Mouse (Mus musculus) hindbrain, embryonic 12.5 days (tissue): ENCODE data around the gene Hc. TPM values are rescaled to one million over a fixed set of nuclear protein-coding genes. Genes with fewer than 3 reads are reported as not detected.

Experiments used
- ATAC-seq: fragments of 200-750 bp; cut with Nextera tagmentation; 2 replicates; pipeline ENCODE4 v1.8.0; 2017; ENCODE audit warnings: moderate TSS enrichment; ENCODE audit not compliant: low FRiP score
- H3K27ac ChIP-seq: fragments of 300-500 bp; sonication (generic); 2 replicates; pipeline ENCODE4 v1.5.1; 2016; ENCODE audit warnings: mild to moderate bottlenecking
- H3K27me3 ChIP-seq: fragments of 300-500 bp; sonication (generic); 2 replicates; pipeline ENCODE4 v1.6.1; 2016; ENCODE audit warnings: mild to moderate bottlenecking
- H3K36me3 ChIP-seq: fragments of 300-500 bp; sonication (generic); 2 replicates; pipeline ENCODE4 v1.6.1; 2016; ENCODE audit warnings: mild to moderate bottlenecking
- H3K4me1 ChIP-seq: fragments of 300-500 bp; sonication (generic); 2 replicates; pipeline ENCODE4 v1.6.1; 2016
- H3K4me2 ChIP-seq: fragments of 300-500 bp; sonication (generic); replicated peaks from 2 replicates; pipeline ENCODE4 v1.6.1; 2016; ENCODE audit warnings: mild to moderate bottlenecking
- H3K4me3 ChIP-seq: fragments of 300-500 bp; sonication (generic); 2 replicates; pipeline ENCODE4 v1.5.1; 2016; ENCODE audit warnings: mild to moderate bottlenecking
- H3K9ac ChIP-seq: fragments of 300-500 bp; sonication (generic); 2 replicates; pipeline ENCODE4 v1.6.1; 2016; ENCODE audit warnings: mild to moderate bottlenecking, moderate library complexity
- H3K9me3 ChIP-seq: fragments of 300-500 bp; sonication (generic); replicated peaks from 2 replicates; pipeline ENCODE4 v1.6.1; 2016; ENCODE audit warnings: mild to moderate bottlenecking
- WGBS: fragments of 180-500 bp; shearing (Covaris S2); methylation state at CpG from one replicate; pipeline ENCODE4 v1.1.7; 2016; 5-methylcytosine and 5-hydroxymethylcytosine counted together
- polyA plus RNA-seq: library from polyadenylated mRNA; unstranded; fragments of >200 nt; fragmentation: Nextera tagmentation; extraction: Ambion mirVana; gene quantifications from 2 replicates; pipeline ENCODE4 v1.2.1, GENCODE M21; 2016

Hc gene
- polyA plus RNA-seq, 1 experiment from 2014 or later: 0.14 TPM

DNA sequence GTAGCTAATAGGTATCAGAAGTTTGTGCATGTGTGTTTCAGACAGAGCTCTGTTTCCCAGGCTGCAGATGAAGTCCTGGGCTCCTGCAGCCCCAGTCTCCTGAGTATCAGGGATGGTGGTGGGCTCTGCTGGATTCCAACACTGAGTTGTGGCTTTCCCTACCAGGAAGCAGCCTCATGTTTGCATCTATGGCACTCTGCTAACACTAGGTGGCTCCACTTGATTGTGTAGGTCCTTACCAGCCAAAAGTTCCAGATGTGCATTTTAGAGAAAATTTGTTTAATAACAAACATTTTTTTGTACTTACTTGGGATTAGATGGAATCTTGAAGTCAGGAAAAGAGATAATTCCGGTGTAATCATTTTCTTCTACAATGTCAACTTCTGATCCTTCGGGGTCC lies 16.3 kb downstream of the Hc start:
- Histone ChIP-seq H3K27ac (no peak overlapping the region), H3K4me1 (no peaks in the 10 kb centered on the region), H3K9ac (no peak overlapping the region), H3K9me3 (peaks cover 5% of the 10 kb centered on the region; the same call in 1 of the 2 replicates), H3K4me3 (no peak overlapping the region), H3K27me3 (no peaks in the 10 kb centered on the region), H3K36me3 (no peaks in the 10 kb centered on the region), H3K4me2 (no peak overlapping the region)
- 73% methylated on average over 2 of the region's 2 CpGs for WGBS
- ATAC-seq: no peak

DNA sequence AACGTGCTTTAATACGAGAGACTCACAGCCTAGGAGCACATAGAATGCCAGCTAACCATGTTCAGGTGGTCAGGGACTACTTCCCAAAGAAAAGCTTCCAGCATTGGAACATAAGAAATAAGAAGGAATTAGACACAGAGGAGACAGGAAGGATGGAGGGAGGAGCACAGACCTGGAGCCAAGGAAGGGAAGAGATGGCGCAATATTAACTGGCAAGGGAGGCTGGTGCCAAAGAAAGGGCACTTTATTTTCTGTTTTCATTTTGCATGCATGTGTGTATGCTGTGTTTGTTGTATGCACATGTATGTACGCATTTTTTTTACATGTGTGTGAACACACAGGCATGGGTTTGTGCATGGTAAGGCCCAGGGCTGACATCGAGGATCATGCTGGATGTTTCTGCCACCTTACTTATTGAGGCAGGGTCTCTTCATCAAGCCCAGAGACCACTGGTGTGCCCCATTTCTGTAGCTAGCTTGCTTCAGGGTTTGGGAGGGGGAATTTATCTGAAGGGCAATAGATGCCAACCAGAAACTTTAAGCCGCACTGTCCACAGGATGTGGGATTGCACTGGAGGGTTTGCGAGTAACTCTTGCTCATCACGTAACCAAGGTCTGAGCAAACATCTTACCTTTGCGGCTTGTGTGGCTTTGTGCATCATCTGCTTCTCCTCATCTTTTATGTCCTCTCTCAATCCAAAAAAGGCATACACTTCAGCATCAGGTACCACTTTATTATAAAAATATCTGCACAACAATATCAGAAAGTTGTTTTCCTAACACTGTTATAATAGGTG lies 22.5 kb downstream of the Hc start:
- no peak overlapping the region for H3K9ac ChIP-seq
- H3K27ac ChIP-seq: no peak overlapping the region
- WGBS: 91% methylated on average over 9 of the region's 9 CpGs
- no peaks in the 10 kb centered on the region for H3K27me3 ChIP-seq
- ATAC-seq: no peak
- H3K4me3 ChIP-seq: no peak overlapping the region
- H3K4me1 ChIP-seq: no peaks in the 10 kb centered on the region
- H3K4me2 ChIP-seq: no peak overlapping the region
- no peaks in the 10 kb centered on the region for H3K36me3 ChIP-seq
- H3K9me3 ChIP-seq: peaks cover 5% of the 10 kb centered on the region; the same call in 1 of the 2 replicates

DNA sequence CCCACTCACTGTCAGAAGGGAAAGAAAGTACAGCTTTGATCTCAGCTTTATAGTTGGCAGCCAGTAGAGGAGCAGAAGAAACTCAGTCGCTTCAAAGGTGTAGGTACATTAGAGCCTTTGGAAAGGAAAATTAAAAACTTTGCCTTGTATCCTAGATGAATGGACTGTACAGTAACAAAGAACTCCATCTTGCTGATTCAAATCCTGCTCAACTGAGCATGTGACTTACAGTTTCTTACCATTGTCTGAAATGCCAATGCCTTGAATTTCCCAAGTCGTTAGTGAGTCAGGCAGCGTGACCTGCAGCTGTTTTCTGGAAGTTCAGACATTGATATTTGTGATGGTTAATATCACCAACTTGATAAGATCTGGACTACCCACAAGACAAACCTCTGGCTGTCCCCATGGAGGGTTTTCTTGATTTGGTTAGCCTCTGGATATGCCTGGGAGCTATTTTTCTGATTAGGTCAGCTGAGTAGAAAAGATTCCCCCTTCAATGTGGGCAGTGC lies 36.5 kb downstream of the Hc start:
- ATAC-seq: no peak

DNA sequence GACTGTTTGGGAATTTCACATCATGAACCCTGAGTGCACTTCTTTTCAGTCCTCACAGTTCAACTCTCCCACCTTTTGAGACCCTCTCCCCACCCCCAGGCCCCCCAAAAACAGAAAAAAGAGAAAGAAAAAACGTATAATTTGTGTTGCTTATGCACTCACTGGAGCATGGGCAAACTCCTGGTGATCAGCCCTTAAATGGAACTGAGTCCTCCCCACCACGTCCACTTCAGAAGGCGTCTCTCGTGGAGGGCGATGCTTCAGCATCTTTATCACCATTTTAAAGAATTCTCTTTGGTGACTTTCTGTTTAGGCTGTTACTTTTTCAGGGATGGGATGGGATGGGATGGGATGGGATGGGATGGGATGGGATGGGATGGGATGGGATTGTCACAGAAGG lies 39.4 kb downstream of the Hc start:
- Histone ChIP-seq H3K27ac (no peak overlapping the region), H3K9ac (no peak overlapping the region), H3K36me3 (no peaks in the 10 kb centered on the region), H3K4me1 (no peaks in the 10 kb centered on the region), H3K4me2 (no peak overlapping the region), H3K27me3 (no peaks in the 10 kb centered on the region), H3K9me3 (no peaks in the 10 kb centered on the region), H3K4me3 (no peak overlapping the region)
- WGBS: 87% methylated on average over 5 of the region's 5 CpGs
- no peak for ATAC-seq

More for the DNA sequence above, 36.5 kb downstream of the Hc start:
- Histone ChIP-seq H3K9ac (no peak overlapping the region), H3K27ac (no peak overlapping the region), H3K4me1 (no peaks in the 10 kb centered on the region), H3K9me3 (no peaks in the 10 kb centered on the region), H3K4me3 (no peak overlapping the region), H3K27me3 (no peaks in the 10 kb centered on the region), H3K4me2 (no peak overlapping the region), H3K36me3 (no peaks in the 10 kb centered on the region)
- WGBS: 85% methylated on average over 3 of the region's 3 CpGs

DNA sequence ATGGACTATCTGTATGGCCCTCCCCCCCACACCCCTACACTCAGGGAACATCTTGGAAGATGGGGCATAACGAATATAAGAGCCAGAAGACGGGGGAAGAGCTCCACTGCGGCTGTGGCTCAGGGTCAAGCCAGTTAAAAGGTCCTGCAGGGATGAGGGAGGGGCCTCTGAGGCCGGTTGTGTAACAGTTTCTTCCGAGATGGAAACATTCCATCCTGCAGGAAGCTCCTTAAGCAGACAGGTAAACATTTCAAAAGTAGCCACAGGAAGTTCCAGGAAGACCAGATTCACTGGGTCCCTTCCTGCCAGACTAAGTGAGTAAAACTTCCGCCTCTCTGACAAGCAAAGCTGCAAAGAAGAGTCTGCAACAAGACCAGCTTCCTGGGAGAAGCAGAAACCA lies 45.4 kb downstream of the Hc start:
- Histone ChIP-seq H3K4me1 (no peaks in the 10 kb centered on the region), H3K4me3 (no peak overlapping the region), H3K9me3 (no peaks in the 10 kb centered on the region), H3K27me3 (no peaks in the 10 kb centered on the region), H3K27ac (no peak overlapping the region), H3K36me3 (no peaks in the 10 kb centered on the region), H3K4me2 (no peak overlapping the region), H3K9ac (no peak overlapping the region)
- WGBS: 49% methylated on average over 6 of the region's 6 CpGs
- no peak for ATAC-seq

DNA sequence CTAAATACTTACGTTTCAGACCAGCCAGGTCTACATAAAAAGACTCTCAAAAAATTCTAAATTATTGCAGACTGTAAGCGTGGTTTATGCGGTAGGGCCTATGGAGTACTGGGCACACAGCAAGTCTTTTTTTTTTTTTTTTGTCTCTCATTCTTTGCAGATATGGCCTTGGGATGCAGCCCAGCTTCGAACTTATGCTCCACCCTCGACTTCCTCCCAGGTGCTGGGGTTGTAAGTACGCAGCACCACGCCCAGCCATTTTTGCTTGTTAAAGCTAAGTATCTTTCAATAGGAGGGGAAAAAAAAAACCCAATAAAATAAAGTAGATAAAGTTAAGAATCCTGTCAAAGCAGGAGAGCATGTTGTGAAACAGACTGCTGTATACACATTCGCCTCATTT lies 49.6 kb downstream of the Hc start:
- no peaks in the 10 kb centered on the region for H3K36me3 ChIP-seq
- no peak overlapping the region for H3K27ac ChIP-seq
- H3K4me2 ChIP-seq: no peak overlapping the region
- no peak for ATAC-seq
- WGBS: 88% methylated on average over 8 of the region's 8 CpGs
- no peak overlapping the region for H3K4me3 ChIP-seq
- H3K9ac ChIP-seq: no peak overlapping the region
- H3K27me3 ChIP-seq: no peaks in the 10 kb centered on the region
- no peaks in the 10 kb centered on the region for H3K9me3 ChIP-seq
- H3K4me1 ChIP-seq: no peaks in the 10 kb centered on the region

DNA sequence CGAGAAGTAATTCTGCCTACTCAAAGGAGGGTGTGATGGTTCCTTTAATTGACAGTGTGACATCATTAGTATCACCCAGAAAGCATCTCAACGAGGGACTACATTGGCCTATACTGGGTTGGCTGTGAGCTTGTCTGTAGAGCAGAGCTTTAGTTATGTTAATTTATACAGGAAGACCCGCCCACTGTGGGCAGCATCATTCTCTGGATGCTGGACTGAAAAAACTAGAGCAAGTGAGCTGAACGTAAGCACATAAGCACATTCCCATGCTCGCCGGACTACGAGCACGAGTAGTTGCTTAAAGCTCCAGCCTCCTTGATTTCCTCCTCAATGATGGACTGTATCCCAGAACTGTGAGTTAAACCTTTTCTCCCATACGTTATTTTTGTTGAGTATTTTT lies 62.3 kb downstream of the Hc start:
- ATAC-seq: no peak
- Histone ChIP-seq H3K4me3 (no peak overlapping the region), H3K4me2 (no peak overlapping the region), H3K36me3 (no peaks in the 10 kb centered on the region), H3K27me3 (no peaks in the 10 kb centered on the region), H3K9me3 (no peaks in the 10 kb centered on the region), H3K9ac (no peak overlapping the region), H3K27ac (no peak overlapping the region), H3K4me1 (peaks cover 2% of the 10 kb centered on the region)
- 82% methylated on average over 9 of the region's 9 CpGs for WGBS

DNA sequence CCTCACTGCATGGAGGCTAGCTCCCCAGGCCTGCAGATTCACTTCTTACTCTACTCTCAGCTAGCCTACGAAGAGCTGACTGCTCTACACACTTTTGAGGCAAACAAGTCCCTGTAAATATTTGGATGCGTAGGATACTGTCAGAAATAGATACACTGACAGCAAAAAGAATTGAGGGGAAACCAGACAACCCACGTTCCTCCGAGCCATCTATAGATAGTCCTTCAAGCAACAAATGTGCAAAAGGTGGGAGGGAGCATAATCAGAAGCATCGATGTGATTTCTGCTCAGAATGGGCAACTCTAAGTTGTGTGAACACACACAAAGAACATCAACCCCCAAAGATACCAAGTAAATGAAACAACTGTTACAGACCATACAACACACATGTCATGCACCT lies 64.7 kb downstream of the Hc start:
- H3K4me1 ChIP-seq: peaks cover 15% of the 10 kb centered on the region
- 85% methylated on average over 5 of the region's 5 CpGs for WGBS
- H3K9me3 ChIP-seq: no peaks in the 10 kb centered on the region
- no peak overlapping the region for H3K9ac ChIP-seq
- no peak overlapping the region for H3K4me3 ChIP-seq
- no peak for ATAC-seq
- no peak overlapping the region for H3K27ac ChIP-seq
- no peaks in the 10 kb centered on the region for H3K36me3 ChIP-seq
- H3K4me2 ChIP-seq: no peak overlapping the region
- no peaks in the 10 kb centered on the region for H3K27me3 ChIP-seq

DNA sequence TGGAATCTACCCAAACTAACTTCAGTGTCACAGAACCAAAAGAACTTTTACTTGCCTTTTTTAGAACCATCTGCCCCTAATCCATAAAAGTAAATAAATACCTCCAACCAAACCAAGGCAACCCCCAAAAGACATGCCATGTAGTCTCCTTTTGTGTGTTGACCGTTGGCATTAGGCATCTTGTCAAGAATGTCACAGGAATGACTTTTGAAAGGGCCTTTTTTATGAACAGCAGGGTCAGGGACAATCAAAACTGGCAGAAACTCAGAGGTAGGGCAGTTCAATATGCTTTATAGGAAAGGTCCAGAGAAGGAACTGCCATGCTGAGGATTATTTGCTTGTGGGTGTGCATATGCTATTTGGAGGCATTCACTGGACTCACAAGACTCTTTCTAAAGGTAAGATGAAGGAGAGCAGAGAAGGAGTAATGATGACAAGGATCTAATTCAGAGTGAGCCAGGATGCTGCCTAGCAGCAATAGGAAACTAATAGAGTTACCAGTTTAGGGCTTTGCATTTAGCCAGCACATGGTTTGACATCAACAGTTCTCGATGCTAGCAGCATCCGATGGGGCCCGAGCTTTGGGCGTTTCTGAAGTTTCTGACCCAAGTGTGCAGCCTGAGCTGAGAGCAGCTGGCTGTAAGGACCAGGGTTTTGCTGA lies 67.4 kb downstream of the Hc start:
- H3K9me3 ChIP-seq: no peaks in the 10 kb centered on the region
- WGBS: 66% methylated on average over 5 of the region's 5 CpGs
- H3K4me1 ChIP-seq: peaks cover 15% of the 10 kb centered on the region
- peak overlapping the region; percentile 17; the same call in 1 of the 2 replicates for H3K4me2 ChIP-seq
- 0 out of 2 replicates have a peak, but pooled peaks have one; percentile 22 for ATAC-seq
- H3K4me3 ChIP-seq: no peak overlapping the region
- H3K36me3 ChIP-seq: no peaks in the 10 kb centered on the region
- peak overlapping the region; percentile 65 for H3K27ac ChIP-seq
- H3K27me3 ChIP-seq: no peaks in the 10 kb centered on the region
- no peak overlapping the region for H3K9ac ChIP-seq

DNA sequence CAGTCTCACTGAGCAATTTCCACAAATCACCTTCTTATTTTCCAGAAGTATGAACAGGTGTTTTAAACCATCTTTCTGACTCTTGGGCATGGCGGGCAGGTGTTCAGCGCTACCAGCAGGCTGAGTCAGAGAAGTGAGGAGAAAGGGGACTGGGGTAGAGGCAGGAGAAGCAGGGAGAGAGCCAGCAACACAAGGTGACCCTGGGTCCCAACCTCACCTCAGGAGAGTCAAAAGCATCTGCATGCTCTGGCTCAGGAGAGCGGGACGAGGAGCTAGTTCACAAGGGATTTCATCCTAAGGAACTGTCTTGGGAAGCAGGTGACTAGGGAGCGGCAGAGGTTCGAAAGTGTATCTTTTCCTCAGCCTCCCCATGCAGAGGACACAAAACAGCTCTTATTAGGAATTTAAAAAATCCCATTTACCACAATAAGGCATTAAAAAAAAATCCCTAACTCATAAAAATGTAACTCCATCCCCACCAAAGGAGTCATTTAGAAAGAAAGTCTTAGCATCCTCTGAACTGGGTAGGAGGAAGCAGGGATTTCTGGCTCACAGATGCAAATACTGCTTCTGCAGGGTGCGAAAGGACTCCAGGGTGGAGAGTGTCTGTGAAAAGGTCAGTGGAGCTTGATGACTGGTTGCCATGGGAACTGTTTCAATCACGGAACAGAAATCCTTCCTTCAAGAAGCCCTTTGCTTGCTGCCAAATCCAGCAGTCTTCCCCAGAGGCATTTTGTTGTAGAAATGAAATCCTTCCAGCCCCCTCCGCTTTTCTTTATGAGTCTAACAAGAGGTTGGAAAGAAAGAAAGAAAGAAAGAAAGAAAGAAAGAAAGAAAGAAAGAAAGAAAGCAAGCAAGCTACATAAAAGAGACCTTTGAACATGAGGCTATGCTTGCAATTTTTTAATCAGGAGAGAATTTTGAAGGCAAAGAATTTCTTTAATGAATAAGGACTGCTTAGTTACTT lies 68.2 kb downstream of the Hc start:
- H3K4me1 ChIP-seq: peaks cover 15% of the 10 kb centered on the region
- peak; percentile 78 for ATAC-seq
- H3K9ac ChIP-seq: no peak overlapping the region
- whole genome bisulfite sequencing: 11% methylated on average over 9 of the region's 9 CpGs
- H3K27me3 ChIP-seq: no peaks in the 10 kb centered on the region
- no peak overlapping the region for H3K4me3 ChIP-seq
- peak overlapping the region; percentile 68 for H3K27ac ChIP-seq
- no peaks in the 10 kb centered on the region for H3K36me3 ChIP-seq
- H3K9me3 ChIP-seq: no peaks in the 10 kb centered on the region
- peak overlapping the region; percentile 17 for H3K4me2 ChIP-seq

DNA sequence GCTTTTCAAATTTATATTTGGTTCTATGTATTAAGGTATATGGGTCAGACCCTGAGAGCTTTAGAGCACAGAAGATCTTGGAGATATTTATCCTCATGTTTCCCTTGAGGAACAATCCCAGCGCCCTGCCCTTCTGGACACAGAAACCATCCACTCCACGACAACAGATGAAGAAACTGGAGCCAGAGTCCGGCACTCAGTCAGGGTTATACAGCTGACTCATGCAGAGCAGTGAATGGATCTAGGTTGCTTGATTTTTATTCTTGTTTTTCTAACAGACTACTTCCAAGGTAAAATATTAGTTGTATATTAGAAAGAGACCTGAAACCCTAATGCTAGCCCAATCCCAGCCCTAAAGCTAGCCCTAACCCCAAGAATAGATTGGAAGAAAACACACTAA lies 69.3 kb downstream of the Hc start:
- Histone ChIP-seq H3K36me3 (no peaks in the 10 kb centered on the region), H3K9me3 (no peaks in the 10 kb centered on the region)
- 76% methylated on average over 3 of the region's 3 CpGs for WGBS

DNA sequence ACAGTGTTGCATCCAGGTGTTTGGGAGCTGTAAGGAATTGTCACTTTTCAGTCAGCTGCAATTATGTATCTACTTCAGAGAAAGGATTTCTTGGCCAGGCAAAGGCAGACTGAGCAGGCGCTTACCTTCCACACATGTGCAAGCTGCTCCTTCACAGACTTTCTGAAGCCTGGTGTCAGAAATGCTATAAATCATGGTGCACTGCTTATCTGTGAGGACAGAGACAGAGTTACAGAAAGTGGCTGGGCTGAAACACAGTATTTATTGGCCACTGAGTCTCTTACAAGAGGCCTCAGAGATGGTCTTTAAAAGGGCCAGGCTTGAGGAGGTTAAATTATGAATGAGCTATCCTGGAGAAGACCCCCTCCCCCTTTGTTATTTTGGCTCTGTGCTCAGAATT lies 71.5 kb downstream of the Hc start:
- Histone ChIP-seq H3K4me3 (no peak overlapping the region), H3K9ac (no peak overlapping the region), H3K36me3 (no peaks in the 10 kb centered on the region), H3K27me3 (no peaks in the 10 kb centered on the region), H3K27ac (no peak overlapping the region), H3K4me2 (no peak overlapping the region), H3K9me3 (no peaks in the 10 kb centered on the region), H3K4me1 (peaks cover 15% of the 10 kb centered on the region)
- WGBS: 81% methylated on average over 1 of the region's 1 CpGs
- ATAC-seq: no peak

More for the DNA sequence above, 69.3 kb downstream of the Hc start:
- Histone ChIP-seq H3K4me2 (no peak overlapping the region), H3K4me3 (no peak overlapping the region), H3K27me3 (no peaks in the 10 kb centered on the region), H3K9ac (no peak overlapping the region), H3K4me1 (peaks cover 15% of the 10 kb centered on the region), H3K27ac (no peak overlapping the region)
- ATAC-seq: no peak
